Mouse (Mus musculus) cerebellum, postnatal 36 days (tissue): ENCODE results near the gene Grip1.

Experiments used
- DNase-seq, 2 experiments: peaks; one replicate each; pipeline ENCODE4 v3.0.0; 2021 to 2022; ENCODE audit warnings: mixed read lengths in 2 of 2

The Grip1 gene

DNA sequence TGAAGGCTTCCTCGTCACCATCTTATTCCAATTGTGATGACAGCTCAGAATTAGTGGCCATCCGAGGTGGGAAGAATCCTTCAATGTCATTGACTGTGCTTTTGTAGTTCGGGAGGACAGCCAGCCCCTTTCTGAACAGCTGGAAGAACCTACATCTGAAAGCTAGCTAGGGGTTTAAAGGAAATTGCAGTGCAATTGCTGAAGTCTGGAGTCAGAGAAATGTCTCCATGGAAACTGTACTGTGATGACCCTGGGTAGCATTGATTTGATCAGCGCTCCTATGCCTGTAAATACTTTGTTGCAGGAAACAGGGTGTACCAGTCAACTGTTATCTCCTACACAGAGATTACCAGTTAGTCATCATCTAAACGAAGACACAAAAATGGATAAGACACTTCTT is 325.2 kb downstream of the Grip1 start:
- no peak for DNase-seq

- DNase-seq: no peak
These were observed 326.0 kb downstream of the Grip1 start for GRCm38 (mm10) chr10:119779657-119780056.

GRCm38 (mm10) chr10:119790507-119790906 is 336.9 kb downstream of the Grip1 start:
- DNase-seq: no peak

- DNase-seq: peak; percentile 49 to 57
These were observed 348.8 kb downstream of the Grip1 start for GRCm38 (mm10) chr10:119802421-119802820.

GRCm38 (mm10) chr10:119803633-119804422 is 350.2 kb downstream of the Grip1 start:
- peak in 1 of 2 experiments; percentile 41 for DNase-seq

DNA sequence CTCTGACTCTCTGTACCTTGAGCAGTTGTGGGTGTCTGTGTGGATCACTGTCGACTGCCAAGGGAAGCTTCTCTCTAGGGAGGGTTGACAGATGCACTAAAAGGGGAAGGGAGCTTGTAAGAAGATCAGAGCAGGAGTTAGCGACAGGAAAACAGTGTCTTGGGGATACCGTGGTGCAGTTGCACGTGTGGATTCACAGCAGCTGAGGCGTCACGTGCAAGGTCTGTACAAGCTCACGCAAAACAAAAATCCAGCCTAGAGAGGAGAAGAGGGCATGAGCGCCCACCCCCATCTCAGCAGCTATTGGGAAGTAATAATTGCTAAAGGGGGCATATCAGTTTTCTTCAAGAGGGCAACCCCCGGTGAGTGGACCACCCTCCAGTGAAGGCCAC is 350.8 kb downstream of the Grip1 start:
- no peak for DNase-seq

- no peak for DNase-seq
These were observed 351.5 kb downstream of the Grip1 start for GRCm38 (mm10) chr10:119805082-119805481.

- DNase-seq: no peak
These were observed 352.5 kb downstream of the Grip1 start for GRCm38 (mm10) chr10:119806151-119806550.

DNA sequence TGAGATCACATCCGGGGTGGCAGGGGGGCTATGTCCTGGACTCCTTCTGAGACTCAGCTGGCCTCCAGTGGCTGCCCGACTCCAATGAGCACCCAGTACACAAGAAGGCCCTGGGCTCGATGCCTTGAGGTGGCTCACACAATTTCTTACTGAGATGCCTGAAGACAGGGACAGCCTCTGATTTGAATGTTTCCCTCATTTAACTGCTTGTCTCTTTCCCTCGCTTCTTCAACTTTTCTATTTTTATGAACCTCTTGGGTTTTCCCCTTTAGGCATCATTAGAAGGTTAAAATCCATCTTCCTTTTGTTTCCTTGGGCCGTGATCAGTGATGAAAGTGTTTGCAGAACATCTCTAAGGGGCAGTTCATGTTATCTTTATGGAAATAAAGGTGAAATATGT is 354.8 kb downstream of the Grip1 start:
- DNase-seq: no peak

GRCm38 (mm10) chr10:119814087-119814486 is 360.5 kb downstream of the Grip1 start:
- DNase-seq: no peak

DNA sequence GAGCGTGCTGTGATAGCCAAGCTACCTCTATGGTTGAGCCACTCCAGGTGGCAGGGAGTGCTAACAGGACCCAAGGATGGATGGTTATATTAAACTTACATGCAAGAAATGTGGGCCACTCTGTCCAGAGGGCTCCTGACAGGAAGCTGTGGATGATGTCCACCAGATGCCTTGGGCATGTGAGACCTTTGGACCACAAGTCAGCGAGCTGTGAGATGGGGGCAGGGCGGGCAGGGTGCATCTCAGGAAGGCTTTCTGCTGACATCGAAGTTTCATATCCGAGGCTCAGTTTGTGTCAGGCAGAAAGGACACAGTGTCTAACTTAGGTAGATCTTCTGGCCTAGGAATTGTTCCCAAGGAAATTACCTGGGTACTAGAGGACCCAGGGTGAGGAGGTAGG is 362.4 kb downstream of the Grip1 start:
- no peak for DNase-seq

DNA sequence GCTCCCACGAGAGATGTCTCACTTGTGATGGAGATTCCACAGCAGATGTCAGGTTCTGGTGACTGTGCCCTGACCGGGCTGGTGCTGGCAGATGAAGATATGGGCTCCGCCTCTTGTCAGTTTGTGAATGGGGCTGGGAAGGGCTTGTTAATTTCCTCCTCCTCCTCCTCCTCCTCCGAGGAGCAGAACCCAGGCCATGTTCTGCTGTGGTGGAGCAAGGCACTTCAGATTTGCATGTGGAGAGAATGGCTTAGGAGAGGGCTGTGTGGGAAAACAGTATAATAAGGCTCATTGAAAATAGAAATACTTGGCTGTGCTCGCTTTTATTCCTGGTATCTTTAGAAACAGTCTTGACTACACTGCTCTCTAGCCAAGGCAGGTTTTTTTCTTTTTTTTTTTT is 364.8 kb downstream of the Grip1 start:
- DNase-seq: no peak

DNA sequence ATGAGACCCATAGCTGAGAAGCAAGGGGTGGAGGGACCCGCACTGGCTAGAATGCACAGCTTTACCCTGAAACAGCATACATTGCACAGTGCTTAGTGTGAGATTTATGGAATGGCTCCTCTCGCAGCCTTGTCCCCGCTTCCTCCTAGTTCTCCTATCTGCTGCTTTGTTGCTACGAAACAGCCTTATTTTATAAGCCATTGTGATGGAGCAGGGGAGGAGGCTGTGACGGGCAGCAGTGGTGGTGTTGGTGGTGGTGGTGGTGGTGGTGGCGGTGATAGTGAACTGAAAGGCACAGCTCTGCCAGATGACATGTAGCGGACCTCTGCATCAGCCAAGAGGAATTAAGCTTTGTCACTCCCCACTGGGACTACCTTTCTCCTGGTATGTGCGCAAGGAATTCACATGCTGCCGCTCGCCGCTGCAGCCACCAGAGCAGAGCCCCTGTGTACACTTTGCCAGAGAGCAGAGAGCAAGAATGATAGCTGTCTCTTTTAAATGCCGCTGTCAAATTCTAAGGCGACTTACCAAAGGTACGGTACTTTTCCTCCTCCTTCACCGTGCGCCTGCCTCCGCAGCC is 365.6 kb downstream of the Grip1 start:
- DNase-seq: no peak

DNA sequence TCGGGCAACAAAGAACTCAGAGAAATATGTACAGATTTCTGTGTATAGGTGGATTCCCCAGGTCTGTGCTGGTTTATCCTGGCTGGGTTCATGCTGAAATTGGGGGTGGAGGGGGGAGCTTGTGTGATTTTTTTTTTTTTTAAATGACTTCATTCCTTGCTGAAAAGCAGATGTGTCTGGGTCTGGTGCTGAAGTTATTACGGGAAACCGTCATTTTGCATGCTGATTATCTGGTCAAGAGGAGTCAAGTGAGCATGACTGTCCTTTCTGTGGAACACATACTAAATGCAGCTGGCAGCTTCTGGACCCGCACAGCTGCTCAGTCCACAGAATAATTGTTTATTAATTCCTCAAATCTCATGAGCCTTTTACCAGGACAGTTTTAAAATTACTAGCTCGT is 366.1 kb downstream of the Grip1 start:
- no peak for DNase-seq

DNA sequence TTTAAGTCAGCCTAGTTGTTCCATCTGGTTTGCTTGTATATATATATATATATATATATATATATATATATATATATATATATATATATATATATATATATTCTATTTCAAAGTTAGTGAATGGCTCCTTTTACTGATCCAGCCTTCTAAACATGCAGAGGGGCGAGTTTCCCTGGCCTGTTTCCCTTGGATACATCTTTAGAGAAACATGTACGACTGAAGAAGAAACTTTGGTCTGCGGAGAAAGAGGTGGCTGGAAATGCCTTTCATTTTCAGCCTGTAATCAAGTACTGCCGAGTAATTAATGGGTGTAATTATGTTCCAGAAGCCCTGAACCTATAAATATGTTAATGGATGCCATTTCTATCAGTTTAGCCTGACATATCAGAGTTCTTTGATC is 366.8 kb downstream of the Grip1 start:
- DNase-seq: no peak

- no peak for DNase-seq
These were observed 370.1 kb downstream of the Grip1 start for GRCm38 (mm10) chr10:119823691-119824090.

DNA sequence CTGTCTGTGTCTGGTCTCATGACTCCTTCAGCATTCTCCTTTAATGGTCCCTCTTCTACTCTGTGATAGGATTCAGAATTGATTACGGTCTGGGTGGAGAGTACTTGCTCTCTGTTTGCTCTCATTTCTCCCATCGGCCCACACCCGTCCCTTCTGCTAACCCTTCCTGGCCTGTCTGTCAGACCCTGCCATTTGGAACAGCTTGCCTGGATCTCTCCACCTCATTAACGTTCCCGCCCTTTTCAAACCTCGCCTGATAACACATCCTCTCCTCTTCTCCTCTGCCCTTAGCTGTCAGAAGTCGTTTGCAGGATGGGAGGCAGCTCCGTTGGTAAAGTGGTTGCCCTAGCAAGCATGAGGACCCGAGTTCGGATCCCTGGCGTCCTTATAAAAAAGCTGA is 370.9 kb downstream of the Grip1 start:
- no peak for DNase-seq

DNA sequence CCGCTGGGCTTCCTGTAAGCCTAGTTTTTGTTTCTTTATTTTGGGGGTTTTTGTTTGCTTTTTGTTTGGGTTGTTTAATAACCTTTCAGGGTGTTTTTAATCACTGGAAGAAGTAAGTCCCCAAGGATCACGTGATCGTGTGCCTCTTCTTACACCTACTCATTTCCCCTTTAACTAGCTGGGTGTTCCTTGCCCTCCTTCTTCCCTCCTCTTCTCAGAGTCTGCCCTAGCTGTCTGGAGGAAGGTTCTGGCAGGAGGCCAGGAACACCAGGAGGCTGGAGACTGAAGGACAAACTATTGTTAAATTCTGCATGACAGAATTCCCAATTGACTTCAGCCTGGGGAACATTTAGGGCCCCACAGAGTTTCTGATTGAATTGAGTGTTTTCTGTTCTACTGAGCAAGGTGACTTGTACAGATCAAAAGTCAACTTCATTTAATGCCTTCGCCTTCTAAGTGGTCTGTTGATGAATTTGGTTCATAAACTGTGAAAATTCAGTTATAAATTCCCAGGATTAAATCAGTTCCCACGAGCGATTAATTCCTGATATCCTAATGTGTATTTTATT is 376.8 kb downstream of the Grip1 start:
- DNase-seq: peak; percentile 10 to 24

- DNase-seq: no peak
These were observed 377.5 kb downstream of the Grip1 start for GRCm38 (mm10) chr10:119831086-119831485.

GRCm38 (mm10) chr10:119833334-119833733 is 379.7 kb downstream of the Grip1 start:
- DNase-seq: no peak

- DNase-seq: no peak
These were observed 380.5 kb downstream of the Grip1 start for GRCm38 (mm10) chr10:119834122-119834521.

DNA sequence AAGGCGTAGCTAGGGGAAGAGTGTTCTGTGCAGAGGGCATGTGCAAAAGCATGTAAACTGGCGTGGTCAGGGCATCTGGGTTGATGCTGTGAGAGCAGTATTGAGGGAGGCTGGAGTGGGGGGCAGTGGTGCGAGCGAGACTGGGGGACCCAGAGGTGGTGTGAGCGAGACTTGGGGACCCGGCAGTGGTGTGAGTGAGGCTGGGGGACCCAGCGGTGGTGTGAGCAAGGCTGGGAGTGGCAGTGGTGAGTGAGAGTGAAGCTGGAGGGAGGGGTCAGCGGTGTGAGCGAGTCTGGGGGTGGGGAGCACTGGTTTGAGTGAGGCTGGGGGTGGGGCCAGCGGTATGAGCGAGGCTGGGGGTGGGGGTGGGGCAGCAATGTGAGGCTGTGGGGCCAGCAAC is 386.0 kb downstream of the Grip1 start:
- DNase-seq: no peak

DNA sequence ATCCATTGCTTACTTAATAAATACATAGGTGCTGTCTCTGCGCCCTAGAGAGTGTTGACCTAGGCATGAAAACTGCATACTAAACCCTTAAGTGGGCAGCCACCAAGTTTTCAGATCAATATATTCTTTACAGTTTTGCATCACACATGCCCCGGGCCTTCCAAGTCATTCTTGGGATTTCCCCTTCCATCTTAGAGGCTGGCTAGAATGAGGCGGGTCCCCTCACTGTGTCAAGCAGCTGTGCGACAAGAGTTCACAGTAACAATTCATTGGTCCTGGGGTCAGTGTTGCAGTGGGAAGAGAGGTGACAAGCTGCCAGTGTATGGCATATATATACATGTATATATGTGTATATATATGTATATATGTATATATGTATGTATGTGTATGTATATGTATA is 388.4 kb downstream of the Grip1 start:
- DNase-seq: no peak

- DNase-seq: no peak
These were observed 392.2 kb downstream of the Grip1 start for GRCm38 (mm10) chr10:119845705-119846410.
